Mouse (Mus musculus): ENCODE measurements around the gene Adam26b.
"Not testable (repeated sequence)": the region's sequence is repeated elsewhere in the genome, so short reads cannot be mapped to it uniquely, and the experiment has no call there.

Adam26b gene

DNA sequence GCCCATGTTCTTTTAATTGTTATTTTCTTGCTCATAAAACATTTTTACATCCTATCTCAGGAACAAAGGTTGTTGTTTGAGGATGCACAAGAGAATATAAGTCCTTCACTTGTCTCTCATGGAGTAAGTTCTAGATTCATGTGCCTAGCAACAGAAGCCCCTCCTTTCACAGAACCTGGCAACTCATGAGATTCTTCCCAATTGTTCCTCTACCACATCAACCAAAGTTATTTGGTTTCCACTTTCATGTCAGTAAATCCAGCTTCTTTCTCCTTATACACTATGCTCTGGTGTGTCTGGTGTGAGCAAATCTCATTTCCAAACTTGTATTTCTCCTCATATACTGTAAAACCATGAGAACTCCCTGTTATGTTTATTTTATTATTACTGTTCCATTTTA is at the start of gene Adam26b:
TSS of gene Adam26b (minus strand) at position 101 of the 400 bp plus-strand sequence.
- DNase-seq (ENCODE audit: low read depth, low spot score), result not testable (repeated sequence)

DNA sequence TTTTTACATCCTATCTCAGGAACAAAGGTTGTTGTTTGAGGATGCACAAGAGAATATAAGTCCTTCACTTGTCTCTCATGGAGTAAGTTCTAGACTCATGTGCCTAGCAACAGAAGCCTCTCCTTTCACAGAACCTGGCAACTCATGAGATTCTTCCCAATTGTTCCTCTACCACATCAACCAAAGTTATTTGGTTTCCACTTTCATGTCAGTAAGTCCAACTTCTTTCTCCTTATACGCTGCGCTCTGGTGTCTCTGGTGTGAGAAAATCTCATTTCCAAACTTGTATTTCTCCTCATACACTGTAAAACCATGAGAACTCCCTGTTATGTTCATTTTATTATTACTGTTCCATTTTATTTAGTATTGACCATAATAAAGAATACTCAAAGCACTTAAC is 48.7 kb upstream of the Adam26b start, which contains the start of gene Adam26a:
TSS of gene Adam26a (minus strand) at position 101 of the 400 bp plus-strand sequence.
- not testable (repeated sequence) for DNase-seq (ENCODE audit: low read depth, low spot score)
